Mouse (Mus musculus) adrenal gland (tissue): ENCODE results near the gene Afap1.

Source experiments
- intact Hi-C: fragments of 180-260 bp; cut with DNase I; formaldehyde crosslinking; loops from one replicate; pipeline ENCODE4 v1.15.1; 2025

The Afap1 gene

GRCm38 (mm10) chr5:36033531-36034426 is 140.7 kb downstream of the Afap1 start:
- intact Hi-C loops = loop anchor here (2.0 to 5.0 kb wide), 3 partner anchors 189 to 365 kb away; partner anchors contain the start of gene Sorcs2

DNA sequence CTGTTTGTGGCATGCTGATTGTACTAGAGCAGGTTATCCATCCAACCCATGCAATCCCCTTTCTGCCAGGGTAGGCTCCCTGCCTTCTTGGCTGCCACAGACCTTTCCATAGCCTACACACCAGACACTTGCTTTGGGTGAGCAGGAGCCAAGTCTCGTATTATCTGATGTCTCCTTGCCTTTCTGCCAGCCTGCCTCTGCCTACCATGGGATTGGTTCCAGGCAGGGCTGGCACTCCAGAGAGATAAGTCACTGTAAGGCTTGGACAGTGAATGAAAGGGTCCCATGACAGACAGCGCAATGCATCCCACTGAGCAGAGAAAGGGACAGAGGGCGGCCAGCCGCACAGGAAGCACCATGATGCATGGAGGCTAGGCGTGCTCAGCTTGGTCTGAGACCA is 146.5 kb downstream of the Afap1 start:
- intact Hi-C loops = no loop called here

DNA sequence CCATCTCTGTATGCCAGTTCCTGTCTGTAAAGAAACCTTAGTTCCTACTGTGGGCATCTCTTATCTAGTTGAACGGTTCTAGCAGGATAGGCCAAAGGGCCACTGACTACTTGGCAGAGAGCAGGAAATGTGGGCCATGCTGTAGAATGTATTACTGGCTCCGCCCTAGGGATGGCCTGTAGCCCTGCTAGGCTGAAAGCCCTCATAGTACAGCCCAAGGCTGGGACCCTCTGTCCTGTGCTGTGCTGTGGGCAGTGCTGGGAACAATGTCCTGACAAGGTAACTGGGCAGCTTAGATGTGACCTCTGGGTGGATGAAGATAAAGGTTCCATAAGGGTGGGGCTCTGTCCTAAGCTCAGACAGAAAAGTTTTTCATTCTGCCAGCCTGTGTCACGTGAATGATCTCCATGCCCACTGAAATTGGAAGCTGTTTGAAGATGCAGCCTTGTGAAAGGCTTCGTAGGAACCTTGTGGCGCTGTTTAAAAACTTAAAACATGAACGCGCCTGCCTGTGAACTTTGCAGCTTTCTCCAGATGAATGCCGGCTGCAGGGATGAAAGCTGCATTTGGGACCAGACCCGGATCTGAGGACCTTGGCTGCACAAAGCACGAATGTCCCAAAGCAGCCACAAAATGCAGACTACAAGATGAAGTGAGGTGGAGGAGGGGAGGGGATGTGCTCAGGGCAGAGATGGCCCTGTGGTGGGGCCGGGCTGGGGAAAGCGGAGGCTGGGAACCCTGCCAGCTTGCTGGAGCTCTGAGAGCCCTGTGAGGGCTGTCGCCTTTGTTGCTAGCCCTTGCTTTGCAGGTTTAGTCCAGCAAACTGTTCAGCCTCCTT is 147.5 kb downstream of the Afap1 start:
- intact Hi-C loops = no loop called here

- intact Hi-C loops = no loop called here
Observed at GRCm38 (mm10) chr5:36041236-36041562, 148.1 kb downstream of the Afap1 start.

DNA sequence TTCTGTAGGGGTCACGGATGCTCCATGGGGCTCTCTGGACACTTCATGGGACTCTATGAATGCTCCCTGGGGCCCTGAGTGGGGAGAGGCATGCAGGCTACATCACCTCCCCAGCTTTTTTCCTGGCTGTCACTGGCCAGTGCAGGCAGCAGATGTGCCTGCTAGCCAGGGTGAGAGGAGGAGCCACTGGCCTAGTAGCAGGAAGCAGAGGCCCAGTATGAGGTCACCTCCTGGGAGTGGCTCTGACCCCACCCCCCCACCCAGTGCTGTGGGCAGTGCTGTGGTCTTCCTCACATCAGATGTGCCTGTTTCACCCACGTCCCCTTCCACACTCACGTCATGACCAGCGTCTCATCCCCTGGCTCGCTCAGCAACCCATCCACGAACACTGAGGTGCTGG is 148.6 kb downstream of the Afap1 start:
- intact Hi-C loops = no loop called here

- intact Hi-C loops = no loop called here
Observed at GRCm38 (mm10) chr5:36043154-36043553, 150.0 kb downstream of the Afap1 start.
